Mouse (Mus musculus): ENCODE data around the gene Uaca. TPM values are rescaled to one million over a fixed set of nuclear protein-coding genes. Genes with fewer than 3 reads are reported as not detected.

Uaca gene
- polyA plus RNA-seq, 1 experiment: 1.0 TPM

GRCm38 (mm10) chr9:60913626-60914025 lies 119.3 kb downstream of the Uaca start:
- no peaks in the 10 kb centered on the region for H3K4me1 ChIP-seq (ENCODE audit: control insufficient read depth, insufficient read depth, insufficient read length)
- no peak for DNase-seq (ENCODE audit: low read depth in 1 of 2, low spot score in 2 of 2)
- WGBS: 97% methylated on average over 3 of the region's 3 CpGs
- no peak overlapping the region for H3K27ac ChIP-seq (ENCODE audit: insufficient read depth, low read length)
- H3K4me3 ChIP-seq (ENCODE audit: extremely low read depth, insufficient read depth, insufficient read length): no peak overlapping the region
- H3K36me3 ChIP-seq (ENCODE audit: control insufficient read depth, insufficient read depth, low read length): no peaks in the 10 kb centered on the region
- no peak for TF ChIP-seq POLR2A (IDR thresholded peaks at IDR 0.05; ENCODE audit: low read depth, low read length)
- TF ChIP-seq CTCF (IDR thresholded peaks at IDR 0.05; ENCODE audit: extremely low read depth, insufficient read depth, insufficient read length, insufficient replicate concordance): no peak
- no peaks in the 10 kb centered on the region for H3K27me3 ChIP-seq (ENCODE audit: control insufficient read depth, insufficient read depth, low read length)

DNA sequence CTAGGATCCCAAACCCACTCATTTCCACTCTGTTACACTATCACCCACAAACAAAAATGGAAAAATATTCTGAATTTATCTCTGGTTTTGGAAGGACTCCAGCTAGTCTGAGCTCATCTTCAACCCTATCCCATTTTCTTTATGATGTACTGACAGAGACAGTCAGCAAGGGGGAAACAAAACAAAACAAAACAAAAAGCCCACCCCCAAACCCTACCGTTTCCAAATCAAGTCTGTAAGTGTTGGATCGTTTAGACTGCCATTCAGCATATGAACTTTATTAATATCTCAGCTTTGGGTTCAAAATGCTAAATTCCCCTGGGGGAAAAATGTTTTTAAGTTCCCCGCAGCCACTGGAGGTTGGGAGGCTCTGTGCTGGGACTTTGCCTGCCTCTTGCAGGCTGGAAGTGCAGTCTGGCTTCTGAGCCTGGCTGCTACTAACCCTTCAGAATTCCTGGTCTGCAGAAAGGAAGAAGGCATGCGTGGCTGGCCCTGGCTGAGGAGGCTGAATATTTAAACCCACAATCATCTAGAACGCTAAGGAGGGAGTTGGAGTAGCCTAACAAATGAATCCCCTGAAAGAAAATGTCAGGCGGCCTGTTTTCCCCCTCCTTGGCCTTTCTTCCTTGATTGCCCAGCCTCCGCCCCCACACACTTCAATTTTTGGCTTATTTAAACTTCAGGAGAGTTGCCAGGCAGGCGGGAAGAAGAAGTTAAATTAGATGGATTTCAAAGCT lies 125.8 kb downstream of the Uaca start:
- no peak for TF ChIP-seq CTCF (IDR thresholded peaks at IDR 0.05; ENCODE audit: extremely low read depth, insufficient read depth, insufficient read length, insufficient replicate concordance)
- TF ChIP-seq POLR2A (IDR thresholded peaks at IDR 0.05; ENCODE audit: low read depth, low read length): no peak
- DNase-seq (ENCODE audit: low read depth in 1 of 2, low spot score in 2 of 2): no peak
- no peaks in the 10 kb centered on the region for H3K36me3 ChIP-seq (ENCODE audit: control insufficient read depth, insufficient read depth, low read length)
- no peaks in the 10 kb centered on the region for H3K27me3 ChIP-seq (ENCODE audit: control insufficient read depth, insufficient read depth, low read length)
- H3K27ac ChIP-seq (ENCODE audit: insufficient read depth, low read length): no peak overlapping the region
- no peaks in the 10 kb centered on the region for H3K4me1 ChIP-seq (ENCODE audit: control insufficient read depth, insufficient read depth, insufficient read length)
- 85% methylated on average over 8 of the region's 8 CpGs for WGBS
- no peak overlapping the region for H3K4me3 ChIP-seq (ENCODE audit: extremely low read depth, insufficient read depth, insufficient read length)

- WGBS: 73% methylated on average over 10 of the region's 10 CpGs
- Histone ChIP-seq H3K4me3 (ENCODE audit: extremely low read depth, insufficient read depth, insufficient read length) (no peak overlapping the region), H3K4me1 (ENCODE audit: control insufficient read depth, insufficient read depth, insufficient read length) (no peaks in the 10 kb centered on the region), H3K27ac (ENCODE audit: insufficient read depth, low read length) (no peak overlapping the region), H3K27me3 (ENCODE audit: control insufficient read depth, insufficient read depth, low read length) (no peaks in the 10 kb centered on the region), H3K36me3 (ENCODE audit: control insufficient read depth, insufficient read depth, low read length) (no peaks in the 10 kb centered on the region)
- TF ChIP-seq POLR2A (IDR thresholded peaks at IDR 0.05; ENCODE audit: low read depth, low read length): no peak
- no peak for TF ChIP-seq CTCF (IDR thresholded peaks at IDR 0.05; ENCODE audit: extremely low read depth, insufficient read depth, insufficient read length, insufficient replicate concordance)
- no peak for DNase-seq (ENCODE audit: low read depth in 1 of 2, low spot score in 2 of 2)
Measured at GRCm38 (mm10) chr9:60920673-60921062, 126.3 kb downstream of the Uaca start.

- H3K4me3 ChIP-seq (ENCODE audit: extremely low read depth, insufficient read depth, insufficient read length): no peak overlapping the region
- TF ChIP-seq POLR2A (IDR thresholded peaks at IDR 0.05; ENCODE audit: low read depth, low read length) (no peak), CTCF (IDR thresholded peaks at IDR 0.05; ENCODE audit: extremely low read depth, insufficient read depth, insufficient read length, insufficient replicate concordance) (no peak)
- H3K27me3 ChIP-seq (ENCODE audit: control insufficient read depth, insufficient read depth, low read length): no peaks in the 10 kb centered on the region
- DNase-seq (ENCODE audit: low read depth in 1 of 2, low spot score in 2 of 2): no peak
- 92% methylated on average over 4 of the region's 4 CpGs for WGBS
- H3K36me3 ChIP-seq (ENCODE audit: control insufficient read depth, insufficient read depth, low read length): no peaks in the 10 kb centered on the region
- H3K27ac ChIP-seq (ENCODE audit: insufficient read depth, low read length): no peak overlapping the region
- no peaks in the 10 kb centered on the region for H3K4me1 ChIP-seq (ENCODE audit: control insufficient read depth, insufficient read depth, insufficient read length)
Measured at GRCm38 (mm10) chr9:60921287-60921686, 126.9 kb downstream of the Uaca start.

- DNase-seq (ENCODE audit: low read depth in 1 of 2, low spot score in 2 of 2): no peak
- TF ChIP-seq POLR2A (IDR thresholded peaks at IDR 0.05; ENCODE audit: low read depth, low read length) (no peak), CTCF (IDR thresholded peaks at IDR 0.05; ENCODE audit: extremely low read depth, insufficient read depth, insufficient read length, insufficient replicate concordance) (no peak)
- H3K4me1 ChIP-seq (ENCODE audit: control insufficient read depth, insufficient read depth, insufficient read length): no peaks in the 10 kb centered on the region
- no peak overlapping the region for H3K4me3 ChIP-seq (ENCODE audit: extremely low read depth, insufficient read depth, insufficient read length)
- H3K27ac ChIP-seq (ENCODE audit: insufficient read depth, low read length): no peak overlapping the region
- no peaks in the 10 kb centered on the region for H3K36me3 ChIP-seq (ENCODE audit: control insufficient read depth, insufficient read depth, low read length)
- no peaks in the 10 kb centered on the region for H3K27me3 ChIP-seq (ENCODE audit: control insufficient read depth, insufficient read depth, low read length)
- 89% methylated on average over 5 of the region's 5 CpGs for WGBS
Measured at GRCm38 (mm10) chr9:60921831-60922230, 127.5 kb downstream of the Uaca start.

- Histone ChIP-seq H3K27ac (ENCODE audit: insufficient read depth, low read length) (no peak overlapping the region), H3K27me3 (ENCODE audit: control insufficient read depth, insufficient read depth, low read length) (no peaks in the 10 kb centered on the region), H3K4me1 (ENCODE audit: control insufficient read depth, insufficient read depth, insufficient read length) (no peaks in the 10 kb centered on the region), H3K36me3 (ENCODE audit: control insufficient read depth, insufficient read depth, low read length) (no peaks in the 10 kb centered on the region), H3K4me3 (ENCODE audit: extremely low read depth, insufficient read depth, insufficient read length) (no peak overlapping the region)
- 90% methylated on average over 9 of the region's 9 CpGs for WGBS
- DNase-seq (ENCODE audit: low read depth in 1 of 2, low spot score in 2 of 2): no peak
- TF ChIP-seq POLR2A (IDR thresholded peaks at IDR 0.05; ENCODE audit: low read depth, low read length) (no peak), CTCF (IDR thresholded peaks at IDR 0.05; ENCODE audit: extremely low read depth, insufficient read depth, insufficient read length, insufficient replicate concordance) (no peak)
Measured at GRCm38 (mm10) chr9:60926301-60926700, 132.0 kb downstream of the Uaca start.

- no peaks in the 10 kb centered on the region for H3K4me1 ChIP-seq (ENCODE audit: control insufficient read depth, insufficient read depth, insufficient read length)
- H3K27me3 ChIP-seq (ENCODE audit: control insufficient read depth, insufficient read depth, low read length): no peaks in the 10 kb centered on the region
- DNase-seq (ENCODE audit: low read depth in 1 of 2, low spot score in 2 of 2): no peak
- TF ChIP-seq CTCF (IDR thresholded peaks at IDR 0.05; ENCODE audit: extremely low read depth, insufficient read depth, insufficient read length, insufficient replicate concordance): no peak
- no peak for TF ChIP-seq POLR2A (IDR thresholded peaks at IDR 0.05; ENCODE audit: low read depth, low read length)
- 86% methylated on average over 4 of the region's 4 CpGs for WGBS
- H3K4me3 ChIP-seq (ENCODE audit: extremely low read depth, insufficient read depth, insufficient read length): no peak overlapping the region
- H3K27ac ChIP-seq (ENCODE audit: insufficient read depth, low read length): no peak overlapping the region
- H3K36me3 ChIP-seq (ENCODE audit: control insufficient read depth, insufficient read depth, low read length): no peaks in the 10 kb centered on the region
Measured at GRCm38 (mm10) chr9:60929290-60929983, 135.1 kb downstream of the Uaca start.

Other genes starting within 250 kb of the Uaca start
- 0.42 and 0.65 TPM in 2 replicates for gene Lrrc49, start 106.4 kb upstream of the Uaca start, polyA plus RNA-seq (2012; rRNA removed)
- 1.3 and 1.5 TPM in 2 replicates for gene Larp6, start 81.6 kb upstream of the Uaca start, polyA plus RNA-seq (2012; rRNA removed)